Mouse (Mus musculus) embryonic facial prominence, embryonic 15.5 days (tissue): ENCODE data around the gene Fdx1. TPM values are rescaled to one million over a fixed set of nuclear protein-coding genes. Genes with fewer than 3 reads are reported as not detected.
A peak's percentile ranks its signal among the peaks of the same experiment; 100 is the strongest.

Experiments
- ATAC-seq: fragments of 200-750 bp; cut with Nextera tagmentation; 2 replicates; pipeline ENCODE4 v1.8.0; 2017; ENCODE audit warnings: low read depth, moderate TSS enrichment; ENCODE audit not compliant: insufficient number of reproducible peaks, low FRiP score, low TSS enrichment
- H3K27ac ChIP-seq: fragments of 300-500 bp; sonication (generic); replicated peaks from 2 replicates; pipeline ENCODE4 v1.5.1; 2015; ENCODE audit warnings: mild to moderate bottlenecking, inconsistent platforms
- H3K27me3 ChIP-seq: fragments of 300-500 bp; sonication (generic); 2 replicates; pipeline ENCODE4 v1.6.1; 2015; ENCODE audit warnings: inconsistent platforms
- H3K36me3 ChIP-seq: fragments of 300-500 bp; sonication (generic); 2 replicates; pipeline ENCODE4 v1.6.1; 2015; ENCODE audit warnings: mild to moderate bottlenecking, inconsistent platforms
- H3K4me1 ChIP-seq: fragments of 300-500 bp; sonication (generic); 2 replicates; pipeline ENCODE4 v1.6.1; 2015; ENCODE audit warnings: inconsistent platforms
- H3K4me2 ChIP-seq: fragments of 300-500 bp; sonication (generic); replicated peaks from 2 replicates; pipeline ENCODE4 v1.6.1; 2015; ENCODE audit warnings: mild to moderate bottlenecking, inconsistent platforms
- H3K4me3 ChIP-seq: fragments of 300-500 bp; sonication (generic); replicated peaks from 2 replicates; pipeline ENCODE4 v1.5.1; 2015; ENCODE audit warnings: mild to moderate bottlenecking, inconsistent platforms
- H3K9ac ChIP-seq: fragments of 300-500 bp; sonication (generic); 2 replicates; pipeline ENCODE4 v1.6.1; 2015; ENCODE audit warnings: inconsistent platforms
- H3K9me3 ChIP-seq: fragments of 300-500 bp; sonication (generic); replicated peaks from 2 replicates; pipeline ENCODE4 v1.6.1; 2016; ENCODE audit warnings: inconsistent platforms
- WGBS: fragments of 180-500 bp; shearing (Covaris S2); methylation state at CpG from one replicate; pipeline ENCODE4 v1.1.7; 2015; 5-methylcytosine and 5-hydroxymethylcytosine counted together
- polyA plus RNA-seq: library from polyadenylated mRNA; unstranded; fragments of >200 nt; fragmentation: Nextera tagmentation; extraction: Ambion mirVana; gene quantifications from 2 replicates; pipeline ENCODE4 v1.2.1, GENCODE M21; 2015

Gene Fdx1
- polyA plus RNA-seq, 1 experiment from 2014 or later, result 69.8 TPM

- 14% methylated on average over 2 of the region's 2 CpGs for WGBS
- no peak for ATAC-seq
- H3K4me2 ChIP-seq, result no peak overlapping the region
Measured at GRCm38 (mm10) chr9:51990828-51991227, 27.5 kb upstream of the Fdx1 start.

GRCm38 (mm10) chr9:51985493-51986099 lies 22.2 kb upstream of the Fdx1 start:
- Histone ChIP-seq H3K9me3 (no peaks in the 10 kb centered on the region), H3K27me3 (no peaks in the 10 kb centered on the region), H3K9ac (no peak overlapping the region), H3K27ac (no peak overlapping the region), H3K4me2 (no peak overlapping the region), H3K36me3 (no peaks in the 10 kb centered on the region), H3K4me3 (no peak overlapping the region), H3K4me1 (peaks cover 7% of the 10 kb centered on the region; the same call in 1 of the 2 replicates)
- WGBS, result 57% methylated on average over 11 of the region's 11 CpGs
- ATAC-seq, result peak; percentile 60; the same call in 1 of the 2 replicates

More at GRCm38 (mm10) chr9:51990828-51991227, 27.5 kb upstream of the Fdx1 start:
- H3K9me3 ChIP-seq, result no peaks in the 10 kb centered on the region
- peaks cover 5% of the 10 kb centered on the region for H3K4me1 ChIP-seq
- H3K36me3 ChIP-seq, result no peaks in the 10 kb centered on the region
- H3K27me3 ChIP-seq, result no peaks in the 10 kb centered on the region
- H3K4me3 ChIP-seq, result no peak overlapping the region
- no peak overlapping the region for H3K9ac ChIP-seq
- H3K27ac ChIP-seq, result no peak overlapping the region

- peaks cover 4% of the 10 kb centered on the region; the same call in 1 of the 2 replicates for H3K4me1 ChIP-seq
- WGBS, result 58% methylated on average over 1 of the region's 1 CpGs
- H3K9me3 ChIP-seq, result no peaks in the 10 kb centered on the region
- no peaks in the 10 kb centered on the region for H3K27me3 ChIP-seq
- no peak for ATAC-seq
- H3K4me2 ChIP-seq, result no peak overlapping the region
- H3K9ac ChIP-seq, result no peak overlapping the region
- no peak overlapping the region for H3K4me3 ChIP-seq
- 0 out of 2 replicates have a peak overlapping the region, but pooled peaks have one; percentile 22 for H3K27ac ChIP-seq
- no peaks in the 10 kb centered on the region for H3K36me3 ChIP-seq
Measured at GRCm38 (mm10) chr9:51981131-51981530, 17.8 kb upstream of the Fdx1 start.

GRCm38 (mm10) chr9:51979301-51979700 lies 15.9 kb upstream of the Fdx1 start:
- ATAC-seq, result no peak
- Histone ChIP-seq H3K27me3 (no peaks in the 10 kb centered on the region), H3K9me3 (no peaks in the 10 kb centered on the region), H3K27ac (no peak overlapping the region), H3K9ac (no peak overlapping the region), H3K4me3 (no peak overlapping the region), H3K4me1 (peaks cover 4% of the 10 kb centered on the region; the same call in 1 of the 2 replicates), H3K36me3 (no peaks in the 10 kb centered on the region), H3K4me2 (no peak overlapping the region)
- 88% methylated on average over 6 of the region's 6 CpGs for WGBS

- ATAC-seq, result no peak
- Histone ChIP-seq H3K27ac (no peak overlapping the region), H3K4me1 (peaks cover 4% of the 10 kb centered on the region; the same call in 1 of the 2 replicates), H3K9ac (no peak overlapping the region), H3K4me3 (no peak overlapping the region), H3K27me3 (no peaks in the 10 kb centered on the region), H3K4me2 (no peak overlapping the region), H3K36me3 (no peaks in the 10 kb centered on the region), H3K9me3 (no peaks in the 10 kb centered on the region)
- WGBS, result 87% methylated on average over 6 of the region's 6 CpGs
Measured at GRCm38 (mm10) chr9:51978545-51979259, 15.3 kb upstream of the Fdx1 start.

- Histone ChIP-seq H3K36me3 (no peaks in the 10 kb centered on the region), H3K9ac (no peak overlapping the region), H3K4me1 (peaks cover 4% of the 10 kb centered on the region; the same call in 1 of the 2 replicates), H3K27me3 (no peaks in the 10 kb centered on the region), H3K9me3 (no peaks in the 10 kb centered on the region), H3K4me2 (no peak overlapping the region), H3K4me3 (no peak overlapping the region), H3K27ac (no peak overlapping the region)
- ATAC-seq, result 0 out of 2 replicates have a peak, but pooled peaks have one; percentile 43
- WGBS, result 44% methylated on average over 5 of the region's 5 CpGs
Measured at GRCm38 (mm10) chr9:51977439-51978000, 14.2 kb upstream of the Fdx1 start.

- 79% methylated on average over 4 of the region's 4 CpGs for WGBS
- ATAC-seq, result no peak
Measured at GRCm38 (mm10) chr9:51974871-51975270, 11.5 kb upstream of the Fdx1 start.

GRCm38 (mm10) chr9:51973846-51974245 lies 10.5 kb upstream of the Fdx1 start:
- no peak for ATAC-seq

More at GRCm38 (mm10) chr9:51974871-51975270, 11.5 kb upstream of the Fdx1 start:
- H3K4me3 ChIP-seq, result no peak overlapping the region
- no peak overlapping the region for H3K9ac ChIP-seq
- H3K27me3 ChIP-seq, result no peaks in the 10 kb centered on the region
- no peaks in the 10 kb centered on the region for H3K36me3 ChIP-seq
- no peak overlapping the region for H3K4me2 ChIP-seq
- no peaks in the 10 kb centered on the region for H3K4me1 ChIP-seq
- H3K9me3 ChIP-seq, result no peaks in the 10 kb centered on the region
- no peak overlapping the region for H3K27ac ChIP-seq

GRCm38 (mm10) chr9:51966373-51966772 lies 3.0 kb upstream of the Fdx1 start:
- H3K4me2 ChIP-seq, result no peak overlapping the region
- H3K36me3 ChIP-seq, result no peaks in the 10 kb centered on the region
- H3K4me3 ChIP-seq, result no peak overlapping the region
- peaks cover 13% of the 10 kb centered on the region for H3K4me1 ChIP-seq
- H3K9me3 ChIP-seq, result no peaks in the 10 kb centered on the region
- no peak overlapping the region for H3K27ac ChIP-seq
- no peak overlapping the region for H3K9ac ChIP-seq
- ATAC-seq, result no peak
- no peaks in the 10 kb centered on the region for H3K27me3 ChIP-seq

More at GRCm38 (mm10) chr9:51973846-51974245, 10.5 kb upstream of the Fdx1 start:
- H3K36me3 ChIP-seq, result no peaks in the 10 kb centered on the region
- no peaks in the 10 kb centered on the region for H3K27me3 ChIP-seq
- H3K9ac ChIP-seq, result no peak overlapping the region
- WGBS, result 55% methylated on average over 3 of the region's 3 CpGs
- no peak overlapping the region for H3K4me3 ChIP-seq
- H3K4me2 ChIP-seq, result no peak overlapping the region
- H3K27ac ChIP-seq, result no peak overlapping the region
- H3K9me3 ChIP-seq, result no peaks in the 10 kb centered on the region
- H3K4me1 ChIP-seq, result no peaks in the 10 kb centered on the region

- Histone ChIP-seq H3K4me3 (no peak overlapping the region), H3K27ac (no peak overlapping the region), H3K9ac (no peak overlapping the region), H3K4me2 (no peak overlapping the region), H3K9me3 (no peaks in the 10 kb centered on the region), H3K36me3 (no peaks in the 10 kb centered on the region), H3K27me3 (no peaks in the 10 kb centered on the region), H3K4me1 (peaks cover 19% of the 10 kb centered on the region)
- 73% methylated on average over 6 of the region's 6 CpGs for WGBS
- ATAC-seq, result no peak
Measured at GRCm38 (mm10) chr9:51964110-51964509, 754 bp upstream of the Fdx1 start.

- H3K36me3 ChIP-seq, result peaks cover 3% of the 10 kb centered on the region; the same call in 1 of the 2 replicates
- no peak overlapping the region for H3K27ac ChIP-seq
- H3K4me3 ChIP-seq, result no peak overlapping the region
- no peaks in the 10 kb centered on the region for H3K27me3 ChIP-seq
- WGBS, result 59% methylated on average over 6 of the region's 6 CpGs
- H3K9me3 ChIP-seq, result no peaks in the 10 kb centered on the region
- ATAC-seq, result no peak
- no peak overlapping the region for H3K9ac ChIP-seq
- H3K4me1 ChIP-seq, result peaks cover 19% of the 10 kb centered on the region
- H3K4me2 ChIP-seq, result no peak overlapping the region
Measured at GRCm38 (mm10) chr9:51961190-51961909, 2.0 kb downstream of the Fdx1 start.
